Mouse (Mus musculus): ENCODE results near the gene Fzr1. TPM values are rescaled to one million over a fixed set of nuclear protein-coding genes. Genes with fewer than 3 reads are reported as not detected.

Gene Fzr1
- polyA plus RNA-seq, 1 experiment from 2014 or later, result 92.1 TPM

Small RNAs within 50 kb of the gene (microRNA-seq; reads per million reads assigned to microRNA genes)
- gene Mir1191b (ENCODE audit: borderline number of aligned reads), result not detected
- not detected for gene Mir6913 (ENCODE audit: borderline number of aligned reads)

Other genes starting within 250 kb of the Fzr1 start
- 4.9 and 5.5 TPM in 2 replicates for gene Zbtb7a, start 243.3 kb downstream of the Fzr1 start, polyA plus RNA-seq (2014; fragmentation: Nextera tagmentation; extraction: Ambion mirVana)
- 36.1 and 46.5 TPM in 2 replicates for gene Pias4, start 210.6 kb downstream of the Fzr1 start, polyA plus RNA-seq (2014; fragmentation: Nextera tagmentation; extraction: Ambion mirVana)
- 417 and 424 TPM in 2 replicates for gene Eef2, start 201.9 kb downstream of the Fzr1 start, polyA plus RNA-seq (2014; fragmentation: Nextera tagmentation; extraction: Ambion mirVana)
- gene Dapk3, start 195.5 kb downstream of the Fzr1 start, polyA plus RNA-seq (2014; fragmentation: Nextera tagmentation; extraction: Ambion mirVana), result 47.4 and 49.4 TPM in 2 replicates
- not detected in 2 replicates for gene 4930442H23Rik, start 194.7 kb downstream of the Fzr1 start, polyA plus RNA-seq (2014; fragmentation: Nextera tagmentation; extraction: Ambion mirVana)
- gene Nmrk2, start 176.5 kb downstream of the Fzr1 start, polyA plus RNA-seq (2014; fragmentation: Nextera tagmentation; extraction: Ambion mirVana), result not detected in 2 replicates
- gene Atcay, start 147.7 kb downstream of the Fzr1 start, polyA plus RNA-seq (2014; fragmentation: Nextera tagmentation; extraction: Ambion mirVana), result 4.1 and 5.3 TPM in 2 replicates
- gene Zfr2, start 145.4 kb downstream of the Fzr1 start, polyA plus RNA-seq (2014; fragmentation: Nextera tagmentation; extraction: Ambion mirVana), result 2.5 and 2.8 TPM in 2 replicates
- gene Matk, start 125.6 kb downstream of the Fzr1 start, polyA plus RNA-seq (2014; fragmentation: Nextera tagmentation; extraction: Ambion mirVana), result 2.6 and 4.0 TPM in 2 replicates
- 203 and 205 TPM in 2 replicates for gene Mrpl54, start 111.6 kb downstream of the Fzr1 start, polyA plus RNA-seq (2014; fragmentation: Nextera tagmentation; extraction: Ambion mirVana)
- gene Apba3, start 111.6 kb downstream of the Fzr1 start, polyA plus RNA-seq (2014; fragmentation: Nextera tagmentation; extraction: Ambion mirVana), result 35.3 and 41.3 TPM in 2 replicates
- gene Tjp3, start 86.9 kb downstream of the Fzr1 start, polyA plus RNA-seq (2014; fragmentation: Nextera tagmentation; extraction: Ambion mirVana), result 2.5 and 3.3 TPM in 2 replicates
- gene Pip5k1c, start 85.6 kb downstream of the Fzr1 start, polyA plus RNA-seq (2014; fragmentation: Nextera tagmentation; extraction: Ambion mirVana), result 41.5 and 46.6 TPM in 2 replicates
- 30.1 and 30.5 TPM in 2 replicates for gene Cactin, start 57.4 kb downstream of the Fzr1 start, polyA plus RNA-seq (2014; fragmentation: Nextera tagmentation; extraction: Ambion mirVana)
- gene Tbxa2r, start 49.8 kb downstream of the Fzr1 start, polyA plus RNA-seq (2014; fragmentation: Nextera tagmentation; extraction: Ambion mirVana), result 1.4 and 2.1 TPM in 2 replicates
- not detected in 2 replicates for gene Gipc3, start 35.2 kb downstream of the Fzr1 start, polyA plus RNA-seq (2014; fragmentation: Nextera tagmentation; extraction: Ambion mirVana)
- gene Hmg20b, start 28.0 kb downstream of the Fzr1 start, polyA plus RNA-seq (2014; fragmentation: Nextera tagmentation; extraction: Ambion mirVana), result 97.9 and 103 TPM in 2 replicates
- gene Mfsd12, start 21.0 kb downstream of the Fzr1 start, polyA plus RNA-seq (2014; fragmentation: Nextera tagmentation; extraction: Ambion mirVana), result 3.4 and 4.0 TPM in 2 replicates
- gene 4930404N11Rik, start 12.7 kb downstream of the Fzr1 start, polyA plus RNA-seq (2014; fragmentation: Nextera tagmentation; extraction: Ambion mirVana), result not detected in 2 replicates
- 45.0 and 52.5 TPM in 2 replicates for gene Dohh, start 5.9 kb upstream of the Fzr1 start, polyA plus RNA-seq (2014; fragmentation: Nextera tagmentation; extraction: Ambion mirVana)
- 2.5 and 4.1 TPM in 2 replicates for gene Gm48551, start 6.0 kb upstream of the Fzr1 start, polyA plus RNA-seq (2014; fragmentation: Nextera tagmentation; extraction: Ambion mirVana)
- gene Gm48552, start 10.5 kb upstream of the Fzr1 start, polyA plus RNA-seq (2014; fragmentation: Nextera tagmentation; extraction: Ambion mirVana), result 0.63 TPM in 1 of 2 replicates, not detected in the other
- gene Smim24, start 14.5 kb upstream of the Fzr1 start, polyA plus RNA-seq (2014; fragmentation: Nextera tagmentation; extraction: Ambion mirVana), result 3.4 and 4.1 TPM in 2 replicates
- 13.1 and 16.1 TPM in 2 replicates for gene Nfic, start 77.1 kb upstream of the Fzr1 start, polyA plus RNA-seq (2014; fragmentation: Nextera tagmentation; extraction: Ambion mirVana)
- 2.5 and 2.7 TPM in 2 replicates for gene Celf5, start 104.2 kb upstream of the Fzr1 start, polyA plus RNA-seq (2014; fragmentation: Nextera tagmentation; extraction: Ambion mirVana)
- 31.9 and 44.2 TPM in 2 replicates for gene Ncln, start 117.9 kb upstream of the Fzr1 start, polyA plus RNA-seq (2014; fragmentation: Nextera tagmentation; extraction: Ambion mirVana)
- 0.20 and 0.31 TPM in 2 replicates for gene S1pr4, start 121.6 kb upstream of the Fzr1 start, polyA plus RNA-seq (2014; fragmentation: Nextera tagmentation; extraction: Ambion mirVana)
- 0.77 and 0.92 TPM in 2 replicates for gene Gna15, start 145.7 kb upstream of the Fzr1 start, polyA plus RNA-seq (2014; fragmentation: Nextera tagmentation; extraction: Ambion mirVana)
- gene Gna11, start 166.7 kb upstream of the Fzr1 start, polyA plus RNA-seq (2014; fragmentation: Nextera tagmentation; extraction: Ambion mirVana), result 62.0 and 68.6 TPM in 2 replicates
- 303 and 321 TPM in 2 replicates for gene Aes, start 181.0 kb upstream of the Fzr1 start, polyA plus RNA-seq (2014; fragmentation: Nextera tagmentation; extraction: Ambion mirVana)
- gene Tle2, start 196.0 kb upstream of the Fzr1 start, polyA plus RNA-seq (2014; fragmentation: Nextera tagmentation; extraction: Ambion mirVana), result 14.1 and 15.3 TPM in 2 replicates
- gene Tle6, start 222.6 kb upstream of the Fzr1 start, polyA plus RNA-seq (2014; fragmentation: Nextera tagmentation; extraction: Ambion mirVana), result 7.1 and 10.7 TPM in 2 replicates
- 0.52 and 0.70 TPM in 2 replicates for gene BC025920, start 227.8 kb upstream of the Fzr1 start, polyA plus RNA-seq (2014; fragmentation: Nextera tagmentation; extraction: Ambion mirVana)
- gene Sirt6, start 249.3 kb upstream of the Fzr1 start, polyA plus RNA-seq (2014; fragmentation: Nextera tagmentation; extraction: Ambion mirVana), result 37.8 and 39.8 TPM in 2 replicates

All from embryonic facial prominence, embryonic 11.5 days (tissue).